Mouse (Mus musculus) lung, postnatal 0 days (tissue): ENCODE data around the gene Tbc1d22a.

ENCODE experiments used
- CTCF ChIP-seq: IDR thresholded peaks from 2 replicates; pipeline ENCODE4 v1.5.1; 2016; ENCODE audit warnings: antibody characterized with exemption, mild to moderate bottlenecking
- EP300 ChIP-seq: IDR thresholded peaks from 2 replicates; pipeline ENCODE4 v1.6.1; 2016; ENCODE audit warnings: antibody characterized with exemption, mild to moderate bottlenecking, control low read depth

- TF ChIP-seq CTCF = peak; percentile 87
- no peak for TF ChIP-seq EP300
Measured at GRCm38 (mm10) chr15:86228186-86228585, 13.9 kb downstream of the Tbc1d22a start.
